27 mouse cellular contexts compared by ENCODE assay signal in genomic region chr4:56621356-56621755, GRCm38 (mm10).
"Had no signal": no experiment of that assay in that cellular context is flagged by ENCODE, and none has a peak within 500 bp of the region (broad histone marks: within the 10 kb centered on the region; RNA-seq: fewer than 3 reads in every experiment).

No protein-coding gene starts in this region.

- H3K4me1 ChIP-seq: hindbrain, embryonic 10.5 days; hindbrain, embryonic 12.5 days; intestine, embryonic 15.5 days; limb, embryonic 13.5 days; limb, embryonic 15.5 days; liver, embryonic 12.5 days had no signal

- H3K27ac ChIP-seq: gastrocnemius, adult 2 months; heart, adult 2 months; heart, embryonic 13.5 days; heart, embryonic 15.5 days; hindbrain, embryonic 10.5 days; hindbrain, embryonic 12.5 days; hindbrain, embryonic 14.5 days; intestine, embryonic 15.5 days; layer of hippocampus, adult 2 months; left cerebral cortex, adult 2 months; limb, embryonic 13.5 days; limb, embryonic 15.5 days; liver, embryonic 12.5 days had no signal

- DNase-seq: gastrocnemius, adult 2 months; gastrocnemius, postnatal 10 days; gastrocnemius, postnatal 25 days; heart, adult 2 months; heart, postnatal 4 days; kidney, adult 18-20 months; kidney, adult 8-10 months; kidney, postnatal 10 days; kidney, postnatal 25 days; kidney, postnatal 4 days; left cerebral cortex, postnatal 4 days had no signal

- H3K9ac ChIP-seq: heart, embryonic 13.5 days; heart, embryonic 15.5 days; hindbrain, embryonic 12.5 days; hindbrain, embryonic 14.5 days; intestine, embryonic 15.5 days; limb, embryonic 13.5 days; limb, embryonic 15.5 days; liver, embryonic 12.5 days had no signal

- H3K4me3 ChIP-seq: gastrocnemius, adult 2 months; heart, adult 2 months; heart, embryonic 13.5 days; heart, embryonic 15.5 days; hindbrain, embryonic 10.5 days; hindbrain, embryonic 12.5 days; intestine, embryonic 15.5 days; layer of hippocampus, adult 2 months; left cerebral cortex, adult 2 months; limb, embryonic 13.5 days; limb, embryonic 15.5 days; liver, embryonic 12.5 days had no signal

- H3K4me2 ChIP-seq: heart, embryonic 11.5 days; heart, embryonic 13.5 days; heart, embryonic 15.5 days; hindbrain, embryonic 12.5 days; hindbrain, embryonic 14.5 days; intestine, embryonic 15.5 days; limb, embryonic 13.5 days; limb, embryonic 15.5 days; liver, embryonic 12.5 days had no signal

- H3K9me3 ChIP-seq: heart, embryonic 15.5 days; hindbrain, embryonic 10.5 days; hindbrain, embryonic 12.5 days; intestine, embryonic 15.5 days; limb, embryonic 13.5 days; limb, embryonic 15.5 days; liver, embryonic 12.5 days had no signal

- ATAC-seq: forebrain, embryonic 16.5 days; hindbrain, embryonic 16.5 days; inflammation-experienced regulatory T-cells, adult 6 months; intestine, embryonic 15.5 days; intestine, postnatal 0 days; liver, embryonic 12.5 days had no signal

- H3K36me3 ChIP-seq: heart, embryonic 13.5 days; heart, embryonic 15.5 days; hindbrain, embryonic 10.5 days; hindbrain, embryonic 12.5 days; intestine, embryonic 15.5 days; limb, embryonic 13.5 days; limb, embryonic 15.5 days; liver, embryonic 12.5 days had no signal

- H3K27me3 ChIP-seq: heart, embryonic 13.5 days; heart, embryonic 15.5 days; hindbrain, embryonic 12.5 days; intestine, embryonic 15.5 days; limb, embryonic 13.5 days; limb, embryonic 15.5 days; liver, embryonic 12.5 days had no signal
